Mouse (Mus musculus) megakaryocyte, embryonic 14.5 days (primary cell): ENCODE measurements around the gene Mxi1.

ENCODE experiments used
- FLI1 ChIP-seq: IDR thresholded peaks from 2 replicates; pipeline ENCODE4 v1.6.1; 2012; ENCODE audit warnings: low read length, inconsistent platforms, mixed read lengths
- GATA1 ChIP-seq: IDR thresholded peaks from 3 replicates; pipeline ENCODE4 v1.6.1; 2012; ENCODE audit warnings: mixed read lengths, low read length, inconsistent platforms, borderline replicate concordance

DNA sequence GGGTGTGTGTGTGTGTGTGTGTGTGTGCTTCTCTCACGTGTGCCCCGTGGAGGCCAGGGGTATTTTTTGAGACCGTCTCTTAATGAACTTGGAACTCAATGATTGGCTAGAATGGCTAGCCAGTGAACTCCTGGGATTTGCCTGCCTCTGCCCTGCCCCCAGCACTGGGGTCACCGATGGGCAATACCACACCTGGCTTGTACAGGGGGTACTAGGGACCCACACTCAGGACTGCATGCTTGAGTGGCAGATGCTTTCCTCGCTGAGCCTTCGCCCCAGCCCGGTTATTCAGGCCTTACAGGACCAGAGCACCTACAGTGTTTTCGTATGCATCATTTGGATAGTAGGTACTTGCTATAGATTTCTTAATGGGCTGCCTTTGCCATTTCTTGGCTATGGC, 5.8 kb downstream of the Mxi1 start:
- no peak for TF ChIP-seq GATA1
- TF ChIP-seq FLI1, result no peak
